Mouse (Mus musculus) brain, embryonic 14.5 days (tissue): ENCODE data around the gene Zfp426. TPM values are rescaled to one million over a fixed set of nuclear protein-coding genes. Genes with fewer than 3 reads are reported as not detected.
A peak's percentile ranks its signal among the peaks of the same experiment; 100 is the strongest.

Experiments
- DNase-seq: peaks from one replicate; pipeline ENCODE4 v3.0.0-alpha.2; 2011; ENCODE audit warnings: low read depth
- CTCF ChIP-seq: fragments of 200-500 bp; IDR thresholded peaks from 2 replicates; pipeline ENCODE4 v1.5.1; 2012; ENCODE audit warnings: inconsistent platforms, mild to moderate bottlenecking, moderate library complexity, borderline replicate concordance; ENCODE audit not compliant: insufficient read depth, insufficient read length; ENCODE audit errors: extremely low read depth
- POLR2A ChIP-seq: fragments of 200-500 bp; IDR thresholded peaks from 2 replicates; pipeline ENCODE4 v1.6.1; 2012; ENCODE audit warnings: mild to moderate bottlenecking, inconsistent platforms, borderline replicate concordance; ENCODE audit not compliant: poor library complexity, insufficient read depth, insufficient read length, severe bottlenecking; ENCODE audit errors: extremely low read depth
- polyA plus RNA-seq: library from polyadenylated mRNA; depleted of rRNA; stranded (reverse); fragments of >200 nt; gene quantifications from 2 replicates; pipeline ENCODE4 v1.2.3, GENCODE M21; 2012; rRNA removed

Zfp426 gene
- polyA plus RNA-seq, result 25.3 and 29.1 TPM in 2 replicates

- TF ChIP-seq POLR2A (peak; percentile 48; the same call in 1 of the 2 replicates), CTCF (no peak)
- peak; percentile 98 for DNase-seq
Observed at GRCm38 (mm10) chr9:20492527-20493233, at the start of gene Zfp426. TSS of gene Zfp426 (minus strand) at chr9:20492746.

GRCm38 (mm10) chr9:20536598-20536997 is 44.1 kb upstream of the Zfp426 start:
- no peak for DNase-seq
- TF ChIP-seq CTCF (no peak), POLR2A (no peak)

GRCm38 (mm10) chr9:20534326-20534926 is 41.9 kb upstream of the Zfp426 start:
- TF ChIP-seq POLR2A, result no peak
- TF ChIP-seq CTCF, result no peak
- DNase-seq, result peak; percentile 13

GRCm38 (mm10) chr9:20521306-20521957 is 28.9 kb upstream of the Zfp426 start, which contains the start of gene Zfp266:
TSS of gene Zfp266 (minus strand) at chr9:20521417.
- peak; percentile 96 for DNase-seq
- TF ChIP-seq CTCF (no peak), POLR2A (peak; percentile 58)

- TF ChIP-seq CTCF (no peak), POLR2A (no peak)
- DNase-seq, result peak; percentile 72
Observed at GRCm38 (mm10) chr9:20520531-20521210, 28.1 kb upstream of the Zfp426 start.

GRCm38 (mm10) chr9:20519949-20520348 is 27.4 kb upstream of the Zfp426 start:
- peak; percentile 41 for DNase-seq
- TF ChIP-seq POLR2A (no peak), CTCF (no peak)

- no peak for DNase-seq
- TF ChIP-seq POLR2A, result no peak
- no peak for TF ChIP-seq CTCF
Observed at GRCm38 (mm10) chr9:20518708-20519107, 26.2 kb upstream of the Zfp426 start.

- TF ChIP-seq CTCF, result no peak
- TF ChIP-seq POLR2A, result no peak
- DNase-seq, result no peak
Observed at GRCm38 (mm10) chr9:20517727-20518126, 25.2 kb upstream of the Zfp426 start.

- no peak for DNase-seq
- no peak for TF ChIP-seq POLR2A
- TF ChIP-seq CTCF, result no peak
Observed at GRCm38 (mm10) chr9:20514016-20514415, 21.5 kb upstream of the Zfp426 start.

- DNase-seq, result no peak
- TF ChIP-seq CTCF, result no peak
- TF ChIP-seq POLR2A, result no peak
Observed at GRCm38 (mm10) chr9:20512714-20513113, 20.2 kb upstream of the Zfp426 start.

GRCm38 (mm10) chr9:20511645-20512044 is 19.1 kb upstream of the Zfp426 start:
- TF ChIP-seq CTCF (no peak), POLR2A (no peak)
- DNase-seq, result no peak

- DNase-seq, result no peak
- no peak for TF ChIP-seq CTCF
- no peak for TF ChIP-seq POLR2A
Observed at GRCm38 (mm10) chr9:20510346-20510745, 17.8 kb upstream of the Zfp426 start.

GRCm38 (mm10) chr9:20509676-20510075 is 17.1 kb upstream of the Zfp426 start:
- DNase-seq, result no peak
- TF ChIP-seq CTCF (no peak), POLR2A (no peak)

- DNase-seq, result no peak
Observed at GRCm38 (mm10) chr9:20504801-20505200, 12.3 kb upstream of the Zfp426 start.

More at GRCm38 (mm10) chr9:20504801-20505200, 12.3 kb upstream of the Zfp426 start:
- TF ChIP-seq CTCF (no peak), POLR2A (no peak)
